Mouse (Mus musculus) limb, embryonic 11.5 days (tissue): ENCODE results near the gene Tcta. TPM values are rescaled to one million over a fixed set of nuclear protein-coding genes. Genes with fewer than 3 reads are reported as not detected.
A peak's percentile ranks its signal among the peaks of the same experiment; 100 is the strongest.
"Not testable (repeated sequence)": the region's sequence is repeated elsewhere in the genome, so short reads cannot be mapped to it uniquely, and the experiment has no call there.

Source experiments
- ATAC-seq: fragments of 200-750 bp; cut with Nextera tagmentation; 2 replicates; pipeline ENCODE4 v1.8.0; 2017; ENCODE audit warnings: low read depth; ENCODE audit not compliant: insufficient number of reproducible peaks, low FRiP score, low TSS enrichment
- DNase-seq: peaks from one replicate; pipeline ENCODE4 v3.0.0-alpha.2; 2015; ENCODE audit warnings: low spot score
- H3K27ac ChIP-seq: fragments of 300-500 bp; sonication (generic); replicated peaks from 2 replicates; pipeline ENCODE4 v1.5.1; 2014; ENCODE audit warnings: low read depth, mild to moderate bottlenecking, low read length
- H3K27me3 ChIP-seq: fragments of 300-500 bp; sonication (generic); 2 replicates; pipeline ENCODE4 v1.6.1; 2014; ENCODE audit warnings: mild to moderate bottlenecking, low read length, mixed read lengths; ENCODE audit not compliant: control insufficient read depth, insufficient read depth
- H3K36me3 ChIP-seq: fragments of 300-500 bp; sonication (generic); 2 replicates; pipeline ENCODE4 v1.6.1; 2014; ENCODE audit warnings: mild to moderate bottlenecking, low read length, moderate library complexity, mixed read lengths; ENCODE audit not compliant: control insufficient read depth, insufficient read depth
- H3K4me1 ChIP-seq: fragments of 300-500 bp; sonication (generic); 2 replicates; pipeline ENCODE4 v1.6.1; 2014; ENCODE audit warnings: low read length, mixed read lengths; ENCODE audit not compliant: control insufficient read depth, insufficient read depth
- H3K4me2 ChIP-seq: fragments of 300-500 bp; sonication (generic); 2 replicates; pipeline ENCODE4 v1.6.1; 2014; ENCODE audit warnings: low read depth, mild to moderate bottlenecking, moderate library complexity; ENCODE audit not compliant: severe bottlenecking
- H3K4me3 ChIP-seq: fragments of 300-500 bp; sonication (generic); 2 replicates; pipeline ENCODE4 v1.5.1; 2014; ENCODE audit warnings: low read depth, low read length
- H3K9ac ChIP-seq: fragments of 300-500 bp; sonication (generic); 2 replicates; pipeline ENCODE4 v1.6.1; 2014; ENCODE audit warnings: mild to moderate bottlenecking, low read length
- H3K9me3 ChIP-seq: fragments of 300-500 bp; sonication (generic); 2 replicates; pipeline ENCODE4 v1.6.1; 2016; ENCODE audit warnings: low read length; ENCODE audit not compliant: control insufficient read depth
- WGBS: fragments of 180-500 bp; shearing (Covaris S2); extraction: QIAGEN DNeasy Blood & Tissue Kit; methylation state at CpG from one replicate; pipeline ENCODE4 v1.1.7; 2014; 5-methylcytosine and 5-hydroxymethylcytosine counted together
- polyA plus RNA-seq: library from polyadenylated mRNA; unstranded; fragments of >200 nt; fragmentation: Nextera tagmentation; extraction: Ambion mirVana; gene quantifications from 2 replicates; pipeline ENCODE4 v1.2.1, GENCODE M21; 2014

Gene Tcta
- polyA plus RNA-seq, 1 experiment from 2014 or later: 15.8 TPM

GRCm38 (mm10) chr9:108287526-108288238 lies 18.3 kb downstream of the Tcta start:
- not testable (repeated sequence) for H3K4me3 ChIP-seq, H3K4me1 ChIP-seq, H3K9me3 ChIP-seq, H3K9ac ChIP-seq, H3K36me3 ChIP-seq, H3K4me2 ChIP-seq, H3K27ac ChIP-seq, H3K27me3 ChIP-seq, DNase-seq, ATAC-seq
- 85% methylated on average over 4 of the region's 6 CpGs for WGBS

GRCm38 (mm10) chr9:108284410-108284809 lies 21.6 kb downstream of the Tcta start:
- Histone ChIP-seq H3K4me1 (no peaks in the 10 kb centered on the region), H3K4me3 (no peak overlapping the region), H3K27me3 (no peaks in the 10 kb centered on the region), H3K27ac (no peak overlapping the region), H3K36me3 (no peaks in the 10 kb centered on the region), H3K9me3 (no peaks in the 10 kb centered on the region), H3K4me2 (no peak overlapping the region), H3K9ac (no peak overlapping the region)
- no peak for ATAC-seq
- peak; percentile 82 for DNase-seq
- 9% methylated on average over 6 of the region's 6 CpGs for WGBS

- Histone ChIP-seq H3K4me2 (no peak overlapping the region), H3K4me1 (no peaks in the 10 kb centered on the region), H3K27me3 (no peaks in the 10 kb centered on the region), H3K27ac (no peak overlapping the region), H3K36me3 (no peaks in the 10 kb centered on the region), H3K4me3 (no peak overlapping the region), H3K9me3 (no peaks in the 10 kb centered on the region), H3K9ac (no peak overlapping the region)
- ATAC-seq: no peak
- WGBS: 47% methylated on average over 8 of the region's 8 CpGs
- DNase-seq: no peak
Measured at GRCm38 (mm10) chr9:108280071-108280828, 25.7 kb downstream of the Tcta start.

- Histone ChIP-seq H3K9me3 (no peaks in the 10 kb centered on the region), H3K4me3 (no peak overlapping the region), H3K27ac (no peak overlapping the region), H3K4me2 (no peak overlapping the region), H3K9ac (no peak overlapping the region), H3K4me1 (no peaks in the 10 kb centered on the region), H3K36me3 (no peaks in the 10 kb centered on the region), H3K27me3 (no peaks in the 10 kb centered on the region)
- DNase-seq (no peak), ATAC-seq (no peak)
- WGBS: 70% methylated on average over 10 of the region's 10 CpGs
Measured at GRCm38 (mm10) chr9:108278697-108279450, 27.1 kb downstream of the Tcta start.

- WGBS: 57% methylated on average over 6 of the region's 6 CpGs
- no peak for ATAC-seq
- no peaks in the 10 kb centered on the region for H3K27me3 ChIP-seq
- no peaks in the 10 kb centered on the region for H3K4me1 ChIP-seq
- H3K36me3 ChIP-seq: no peaks in the 10 kb centered on the region
- H3K4me2 ChIP-seq: no peak overlapping the region
- H3K4me3 ChIP-seq: no peak overlapping the region
- H3K9ac ChIP-seq: no peak overlapping the region
- H3K27ac ChIP-seq: no peak overlapping the region
- no peak for DNase-seq
- no peaks in the 10 kb centered on the region for H3K9me3 ChIP-seq
Measured at GRCm38 (mm10) chr9:108275331-108275659, 30.7 kb downstream of the Tcta start.

- Histone ChIP-seq H3K36me3 (no peaks in the 10 kb centered on the region), H3K27me3 (no peaks in the 10 kb centered on the region), H3K9me3 (no peaks in the 10 kb centered on the region), H3K9ac (no peak overlapping the region), H3K27ac (no peak overlapping the region), H3K4me1 (no peaks in the 10 kb centered on the region), H3K4me2 (no peak overlapping the region), H3K4me3 (no peak overlapping the region)
- no peak for DNase-seq
- WGBS: 76% methylated on average over 5 of the region's 5 CpGs
- ATAC-seq: no peak
Measured at GRCm38 (mm10) chr9:108274476-108275330, 31.3 kb downstream of the Tcta start.

GRCm38 (mm10) chr9:108273485-108273884 lies 32.5 kb downstream of the Tcta start:
- DNase-seq: no peak
- Histone ChIP-seq H3K27me3 (no peaks in the 10 kb centered on the region), H3K4me3 (no peak overlapping the region), H3K36me3 (no peaks in the 10 kb centered on the region), H3K4me2 (no peak overlapping the region), H3K4me1 (no peaks in the 10 kb centered on the region), H3K27ac (no peak overlapping the region), H3K9me3 (no peaks in the 10 kb centered on the region), H3K9ac (no peak overlapping the region)
- WGBS: 66% methylated on average over 4 of the region's 4 CpGs
- ATAC-seq: no peak

GRCm38 (mm10) chr9:108272691-108273090 lies 33.3 kb downstream of the Tcta start:
- H3K9ac ChIP-seq: 0 out of 2 replicates have a peak overlapping the region, but pooled peaks have one; percentile 22
- H3K4me3 ChIP-seq: no peak overlapping the region
- no peaks in the 10 kb centered on the region for H3K36me3 ChIP-seq
- no peaks in the 10 kb centered on the region for H3K4me1 ChIP-seq
- ATAC-seq (no peak), DNase-seq (no peak)
- H3K27ac ChIP-seq: no peak overlapping the region
- no peaks in the 10 kb centered on the region for H3K27me3 ChIP-seq
- WGBS: 71% methylated on average over 5 of the region's 5 CpGs
- H3K4me2 ChIP-seq: no peak overlapping the region
- H3K9me3 ChIP-seq: no peaks in the 10 kb centered on the region
